Mouse (Mus musculus) erythroblast, embryonic 14.5 days (primary cell): Measurements from ENCODE around the gene Slf2.

ENCODE experiments used
- GATA1 ChIP-seq: IDR thresholded peaks from 2 replicates; pipeline ENCODE4 v1.6.1; 2012; ENCODE audit warnings: low read length, inconsistent platforms, mixed read lengths
- TAL1 ChIP-seq: IDR thresholded peaks from 3 replicates; pipeline ENCODE4 v1.6.1; 2012; ENCODE audit warnings: low read length, inconsistent platforms, mixed read lengths

GRCm38 (mm10) chr19:44899104-44899793 is 31.7 kb upstream of the Slf2 start:
- TF ChIP-seq GATA1 (no peak), TAL1 (no peak)
